Mouse (Mus musculus) hindbrain, postnatal 0 days (tissue): Measurements from ENCODE around the gene Rfk. TPM values are rescaled to one million over a fixed set of nuclear protein-coding genes. Genes with fewer than 3 reads are reported as not detected.
A peak's percentile ranks its signal among the peaks of the same experiment; 100 is the strongest.

Experiments used
- ATAC-seq: fragments of 200-750 bp; cut with Nextera tagmentation; 2 replicates; pipeline ENCODE4 v1.8.0; 2017; ENCODE audit warnings: mild to moderate bottlenecking, moderate TSS enrichment, moderate library complexity
- DNase-seq: peaks from one replicate; pipeline ENCODE4 v3.0.0-alpha.2; 2015; ENCODE audit warnings: low spot score
- H3K27ac ChIP-seq: fragments of 300-500 bp; sonication (generic); 2 replicates; pipeline ENCODE4 v1.5.1; 2014; ENCODE audit warnings: mild to moderate bottlenecking
- H3K27me3 ChIP-seq: fragments of 300-500 bp; sonication (generic); 2 replicates; pipeline ENCODE4 v1.6.1; 2014; ENCODE audit warnings: low read length, mixed read lengths; ENCODE audit not compliant: insufficient read depth
- H3K36me3 ChIP-seq: fragments of 300-500 bp; sonication (generic); 2 replicates; pipeline ENCODE4 v1.6.1; 2014; ENCODE audit warnings: low read length, mixed read lengths; ENCODE audit not compliant: insufficient read depth
- H3K4me1 ChIP-seq: fragments of 300-500 bp; sonication (generic); 2 replicates; pipeline ENCODE4 v1.6.1; 2014; ENCODE audit warnings: antibody characterized with exemption, low read length, mixed read lengths; ENCODE audit not compliant: insufficient read depth
- H3K4me2 ChIP-seq: fragments of 300-500 bp; sonication (generic); 2 replicates; pipeline ENCODE4 v1.6.1; 2014; ENCODE audit warnings: low read depth, mild to moderate bottlenecking, low read length, moderate library complexity, mixed read lengths
- H3K4me3 ChIP-seq: fragments of 300-500 bp; sonication (generic); 2 replicates; pipeline ENCODE4 v1.5.1; 2014; ENCODE audit warnings: low read length
- H3K9ac ChIP-seq: fragments of 300-500 bp; sonication (generic); replicated peaks from 2 replicates; pipeline ENCODE4 v1.6.1; 2014; ENCODE audit warnings: mild to moderate bottlenecking, low read length, moderate library complexity, mixed read lengths
- H3K9me3 ChIP-seq: fragments of 300-500 bp; sonication (generic); 2 replicates; pipeline ENCODE4 v1.6.1; 2016; ENCODE audit warnings: low read length, mixed read lengths
- CTCF ChIP-seq: IDR thresholded peaks from 2 replicates; pipeline ENCODE4 v1.5.1; 2016; ENCODE audit warnings: antibody characterized with exemption, control low read depth, low read depth
- WGBS: fragments of 180-500 bp; shearing (Covaris S2); extraction: QIAGEN DNeasy Blood & Tissue Kit; methylation state at CpG from one replicate; pipeline ENCODE4 v1.1.7; 2014; 5-methylcytosine and 5-hydroxymethylcytosine counted together
- polyA plus RNA-seq: library from polyadenylated mRNA; unstranded; fragments of >200 nt; fragmentation: Nextera tagmentation; extraction: Ambion mirVana; gene quantifications from 2 replicates; pipeline ENCODE4 v1.2.1, GENCODE M21; 2015
- total RNA-seq: library from RNA; depleted of rRNA; stranded (reverse); fragments of >200 nt; gene quantifications from 2 replicates; pipeline ENCODE4 v1.2.3, GENCODE M21; 2014

Rfk gene
- total and polyA plus RNA-seq, 2 experiments from 2014 or later, result 61.8 to 106 TPM

DNA sequence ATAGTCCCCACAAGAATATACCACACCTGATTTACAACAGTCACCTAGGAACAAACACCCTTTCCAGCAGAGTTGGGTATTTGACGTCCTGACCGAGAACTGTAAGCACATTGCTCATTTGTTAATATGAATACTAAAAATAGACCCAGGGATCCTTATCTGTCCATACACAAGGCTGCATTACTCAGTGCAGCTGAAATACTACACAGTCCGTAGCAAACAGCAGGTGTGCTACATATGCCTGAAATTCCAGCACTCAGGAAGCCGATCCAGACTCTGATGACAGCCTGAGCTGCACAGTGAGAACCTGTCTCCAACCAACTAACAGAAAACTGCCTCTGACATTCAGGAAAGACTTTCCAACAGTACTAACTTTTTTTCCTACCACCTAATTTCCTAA lies 39.0 kb upstream of the Rfk start:
- DNase-seq (no peak), ATAC-seq (no peak)
- Histone ChIP-seq H3K9me3 (no peaks in the 10 kb centered on the region), H3K27ac (no peak overlapping the region), H3K9ac (no peak overlapping the region), H3K4me1 (peaks cover 6% of the 10 kb centered on the region; the same call in 1 of the 2 replicates), H3K4me2 (no peak overlapping the region), H3K4me3 (no peak overlapping the region), H3K36me3 (no peaks in the 10 kb centered on the region), H3K27me3 (peaks cover 12% of the 10 kb centered on the region)
- WGBS, result 64% methylated on average over 4 of the region's 4 CpGs
- no peak for TF ChIP-seq CTCF

DNA sequence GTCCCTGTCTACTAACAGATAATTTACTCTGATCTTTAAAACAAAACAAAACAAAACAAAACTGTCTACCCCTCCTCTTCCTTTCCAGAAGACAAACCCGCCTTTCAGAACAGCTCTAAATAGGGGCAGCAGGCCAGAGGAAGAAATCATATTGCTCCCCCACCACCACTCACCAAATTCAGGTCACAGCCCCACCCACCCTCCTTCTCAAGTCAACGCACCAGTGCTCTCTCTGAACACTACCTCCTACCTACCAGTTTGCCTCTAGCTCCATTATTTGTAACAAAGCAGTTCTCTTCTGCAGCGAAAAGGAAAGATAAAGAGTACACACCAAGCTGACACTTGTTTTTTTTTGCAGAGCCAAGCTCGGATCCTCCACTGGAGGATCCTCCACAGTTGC lies 38.5 kb upstream of the Rfk start:
- WGBS, result 36% methylated on average over 4 of the region's 4 CpGs
- TF ChIP-seq CTCF, result no peak
- no peak for DNase-seq

DNA sequence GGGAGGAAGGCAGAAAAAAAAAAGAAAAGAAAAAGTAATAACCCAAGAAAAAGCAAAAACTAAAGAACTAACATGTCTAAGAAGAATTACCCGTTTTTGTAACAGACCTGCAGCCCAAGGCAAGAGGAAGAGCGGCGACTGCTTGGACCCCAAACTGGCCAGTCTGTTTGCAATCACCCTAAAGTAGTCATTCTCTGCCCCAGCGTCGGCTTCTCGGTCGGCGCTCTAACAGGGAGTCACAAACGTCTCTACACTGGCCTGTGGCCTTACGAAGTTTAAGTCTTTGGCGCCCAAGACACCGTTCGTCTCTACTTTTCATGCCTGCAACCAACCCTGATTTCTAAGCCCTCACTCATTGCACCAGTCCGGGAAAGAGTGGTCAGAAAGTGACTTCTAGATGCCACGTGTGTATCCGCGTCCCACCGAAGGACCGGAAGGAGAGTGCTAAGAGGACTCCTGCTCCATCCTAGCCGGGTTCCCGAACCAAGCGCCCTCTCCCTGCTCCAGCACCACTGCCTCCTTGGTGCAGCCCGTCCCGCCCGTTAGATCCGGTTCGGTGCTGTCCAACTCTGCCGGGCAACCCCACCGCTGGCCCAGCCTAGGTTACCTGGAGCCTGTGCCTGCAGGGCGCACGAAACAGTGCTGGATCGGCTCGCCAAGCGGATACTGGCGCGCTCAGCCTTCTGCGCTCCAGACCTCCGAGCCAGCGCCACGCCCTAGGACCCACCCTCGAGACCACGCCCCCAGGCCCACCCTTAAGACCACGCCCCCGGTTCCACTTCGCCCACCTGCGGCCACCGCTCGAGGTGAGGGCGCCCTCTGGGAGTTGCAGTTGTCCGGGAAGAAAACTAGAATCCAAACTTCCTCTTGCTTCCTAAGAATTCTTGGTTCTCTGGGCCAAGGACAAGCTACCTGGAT lies 37.6 kb upstream of the Rfk start:
- no peak overlapping the region for H3K27ac ChIP-seq
- WGBS, result 2% methylated on average over 50 of the region's 50 CpGs
- H3K4me3 ChIP-seq, result peak overlapping the region; percentile 35
- H3K9me3 ChIP-seq, result no peaks in the 10 kb centered on the region
- peak overlapping the region; percentile 70 for H3K4me2 ChIP-seq
- ATAC-seq (peak; percentile 70), DNase-seq (no peak)
- TF ChIP-seq CTCF, result no peak
- H3K36me3 ChIP-seq, result no peaks in the 10 kb centered on the region
- H3K4me1 ChIP-seq, result peaks cover 6% of the 10 kb centered on the region; the same call in 1 of the 2 replicates
- 0 out of 2 replicates have a peak overlapping the region, but pooled peaks have one; percentile 17 for H3K9ac ChIP-seq
- peaks cover 12% of the 10 kb centered on the region for H3K27me3 ChIP-seq

More for the DNA sequence above, 38.5 kb upstream of the Rfk start:
- no peak for ATAC-seq
- Histone ChIP-seq H3K9me3 (no peaks in the 10 kb centered on the region), H3K36me3 (no peaks in the 10 kb centered on the region), H3K4me2 (no peak overlapping the region), H3K9ac (no peak overlapping the region), H3K4me3 (no peak overlapping the region), H3K27ac (no peak overlapping the region), H3K27me3 (peaks cover 12% of the 10 kb centered on the region), H3K4me1 (peaks cover 6% of the 10 kb centered on the region; the same call in 1 of the 2 replicates)

DNA sequence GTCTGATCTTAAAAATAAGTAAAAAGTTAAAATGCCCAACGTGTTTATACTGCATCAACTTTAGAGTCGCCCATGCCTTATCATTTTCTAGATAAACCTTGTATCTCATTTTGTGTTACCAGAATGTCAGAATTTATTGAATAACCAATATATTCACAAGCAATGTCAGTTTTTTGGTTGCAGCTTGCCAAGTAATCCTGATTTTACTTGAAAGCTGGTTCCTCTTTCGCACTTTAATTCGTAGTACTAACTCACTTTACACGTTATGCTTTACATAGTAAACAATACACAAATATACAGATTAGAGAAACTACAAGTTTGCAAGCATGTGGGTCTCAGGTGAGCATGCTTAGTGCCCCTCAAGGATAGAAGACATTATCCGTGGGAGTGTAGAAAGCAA lies 36.9 kb upstream of the Rfk start:
- WGBS, result 72% methylated on average over 6 of the region's 6 CpGs
- Histone ChIP-seq H3K4me3 (no peak overlapping the region; the same call in 1 of the 2 replicates), H3K36me3 (no peaks in the 10 kb centered on the region), H3K9me3 (no peaks in the 10 kb centered on the region), H3K4me1 (peaks cover 6% of the 10 kb centered on the region; the same call in 1 of the 2 replicates), H3K4me2 (no peak overlapping the region), H3K9ac (no peak overlapping the region), H3K27ac (no peak overlapping the region), H3K27me3 (peaks cover 12% of the 10 kb centered on the region)
- TF ChIP-seq CTCF, result no peak
- no peak for ATAC-seq
- DNase-seq, result no peak

DNA sequence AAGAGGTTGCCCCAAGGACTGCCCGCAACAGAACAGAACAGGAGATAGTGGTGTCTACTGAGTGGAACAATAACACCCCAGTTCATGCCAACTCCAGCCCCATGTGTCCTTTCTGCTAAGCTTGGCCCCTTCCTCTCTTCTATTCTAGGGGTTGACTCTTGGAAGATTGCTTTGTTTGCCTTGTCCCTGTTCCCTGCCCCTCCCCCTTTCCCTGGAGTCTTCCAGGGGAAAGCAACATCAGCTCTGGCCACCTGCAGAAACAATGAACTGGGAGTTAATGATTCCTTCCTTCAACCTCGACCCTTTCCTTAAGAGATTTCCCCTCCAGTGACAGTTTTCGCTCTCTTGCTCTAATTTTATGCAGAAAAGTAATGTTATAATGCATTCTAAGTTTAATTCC lies 36.5 kb upstream of the Rfk start:
- Histone ChIP-seq H3K4me1 (peaks cover 6% of the 10 kb centered on the region; the same call in 1 of the 2 replicates), H3K9ac (no peak overlapping the region), H3K4me3 (no peak overlapping the region), H3K27me3 (peaks cover 12% of the 10 kb centered on the region), H3K4me2 (no peak overlapping the region), H3K27ac (no peak overlapping the region), H3K36me3 (no peaks in the 10 kb centered on the region), H3K9me3 (no peaks in the 10 kb centered on the region)
- 49% methylated on average over 3 of the region's 3 CpGs for WGBS
- DNase-seq (no peak), ATAC-seq (no peak)
- TF ChIP-seq CTCF, result no peak

DNA sequence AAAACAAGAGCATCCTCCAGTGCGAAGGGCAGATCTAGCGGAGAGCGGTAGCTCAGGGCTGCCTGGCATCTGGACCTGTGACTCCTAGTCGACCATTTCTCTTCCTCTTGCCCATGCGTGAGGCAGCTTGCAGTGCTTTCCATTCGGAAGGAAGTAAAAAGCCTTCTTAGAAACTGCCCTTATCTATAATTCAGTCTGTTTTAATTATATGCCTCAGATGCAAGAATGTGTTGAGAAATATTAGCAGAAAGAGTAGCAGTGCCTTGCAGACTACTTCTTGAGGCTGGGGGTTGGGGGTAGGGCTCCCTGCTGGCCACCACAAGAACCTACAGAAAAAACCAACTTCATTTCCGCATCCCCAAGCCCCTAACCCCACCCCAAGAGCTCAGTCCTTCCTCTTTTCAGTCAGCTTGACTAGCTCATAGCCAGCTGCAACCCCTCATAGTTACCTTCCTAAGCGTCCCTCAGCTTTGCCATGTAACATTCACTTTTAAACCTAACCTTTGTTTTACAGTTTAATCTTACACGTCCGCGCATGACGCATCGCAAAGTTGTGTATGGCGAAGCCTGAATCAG lies 34.4 kb upstream of the Rfk start:
- H3K27me3 ChIP-seq, result peaks cover 12% of the 10 kb centered on the region
- no peak overlapping the region for H3K9ac ChIP-seq
- 77% methylated on average over 14 of the region's 14 CpGs for WGBS
- no peaks in the 10 kb centered on the region for H3K36me3 ChIP-seq
- no peak overlapping the region for H3K27ac ChIP-seq
- no peak for TF ChIP-seq CTCF
- no peaks in the 10 kb centered on the region for H3K9me3 ChIP-seq
- peaks cover 6% of the 10 kb centered on the region; the same call in 1 of the 2 replicates for H3K4me1 ChIP-seq
- ATAC-seq (no peak), DNase-seq (no peak)
- H3K4me2 ChIP-seq, result no peak overlapping the region
- no peak overlapping the region for H3K4me3 ChIP-seq
